Mouse (Mus musculus): ENCODE measurements around the gene Fkbp4. TPM values are rescaled to one million over a fixed set of nuclear protein-coding genes. Genes with fewer than 3 reads are reported as not detected.
A peak's percentile ranks its signal among the peaks of the same experiment; 100 is the strongest.

The Fkbp4 gene
- polyA plus RNA-seq, 1 experiment from 2014 or later = 438 TPM

- H3K4me1 ChIP-seq = peaks cover 2% of the 10 kb centered on the region; the same call in 1 of the 2 replicates
- ATAC-seq (ENCODE audit: insufficient number of reproducible peaks, insufficient read depth, low FRiP score, low TSS enrichment, low read depth) = no peak
- no peak overlapping the region for H3K4me2 ChIP-seq
- 90% methylated on average over 2 of the region's 2 CpGs for WGBS
- no peak overlapping the region for H3K9ac ChIP-seq
- H3K9me3 ChIP-seq = no peaks in the 10 kb centered on the region
- no peak overlapping the region for H3K27ac ChIP-seq
- peaks cover 10% of the 10 kb centered on the region for H3K36me3 ChIP-seq
- H3K4me3 ChIP-seq = no peak overlapping the region
- no peaks in the 10 kb centered on the region for H3K27me3 ChIP-seq
These were observed 17.4 kb downstream of the Fkbp4 start for GRCm38 (mm10) chr6:128421036-128421435.

- Histone ChIP-seq H3K4me1 (no peaks in the 10 kb centered on the region), H3K36me3 (peaks cover 19% of the 10 kb centered on the region), H3K9ac (no peak overlapping the region), H3K27me3 (no peaks in the 10 kb centered on the region), H3K27ac (no peak overlapping the region), H3K9me3 (no peaks in the 10 kb centered on the region), H3K4me3 (no peak overlapping the region), H3K4me2 (no peak overlapping the region)
- WGBS = 82% methylated on average over 1 of the region's 1 CpGs
- no peak for ATAC-seq (ENCODE audit: insufficient number of reproducible peaks, insufficient read depth, low FRiP score, low TSS enrichment, low read depth)
These were observed 20.4 kb downstream of the Fkbp4 start for GRCm38 (mm10) chr6:128418076-128418475.

- no peak overlapping the region for H3K27ac ChIP-seq
- no peaks in the 10 kb centered on the region for H3K27me3 ChIP-seq
- no peaks in the 10 kb centered on the region for H3K9me3 ChIP-seq
- H3K4me1 ChIP-seq = no peaks in the 10 kb centered on the region
- no peak overlapping the region for H3K9ac ChIP-seq
- ATAC-seq (ENCODE audit: insufficient number of reproducible peaks, insufficient read depth, low FRiP score, low TSS enrichment, low read depth) = no peak
- WGBS = 92% methylated on average over 5 of the region's 5 CpGs
- H3K4me3 ChIP-seq = no peak overlapping the region
- no peak overlapping the region for H3K4me2 ChIP-seq
- peaks cover 32% of the 10 kb centered on the region for H3K36me3 ChIP-seq
These were observed 22.3 kb downstream of the Fkbp4 start for GRCm38 (mm10) chr6:128416169-128416568.

GRCm38 (mm10) chr6:128411115-128411514 lies 27.4 kb downstream of the Fkbp4 start:
- Histone ChIP-seq H3K36me3 (peaks cover 70% of the 10 kb centered on the region), H3K27me3 (no peaks in the 10 kb centered on the region), H3K27ac (no peak overlapping the region), H3K9me3 (no peaks in the 10 kb centered on the region), H3K9ac (no peak overlapping the region), H3K4me1 (no peaks in the 10 kb centered on the region), H3K4me3 (no peak overlapping the region), H3K4me2 (no peak overlapping the region)
- 17% methylated on average over 3 of the region's 3 CpGs for WGBS
- ATAC-seq (ENCODE audit: insufficient number of reproducible peaks, insufficient read depth, low FRiP score, low TSS enrichment, low read depth) = no peak

- no peak overlapping the region for H3K27ac ChIP-seq
- WGBS = 94% methylated on average over 13 of the region's 13 CpGs
- H3K4me3 ChIP-seq = no peak overlapping the region
- H3K9ac ChIP-seq = no peak overlapping the region
- no peaks in the 10 kb centered on the region for H3K9me3 ChIP-seq
- no peak overlapping the region for H3K4me2 ChIP-seq
- peaks cover 69% of the 10 kb centered on the region for H3K36me3 ChIP-seq
- H3K4me1 ChIP-seq = no peaks in the 10 kb centered on the region
- H3K27me3 ChIP-seq = no peaks in the 10 kb centered on the region
- ATAC-seq (ENCODE audit: insufficient number of reproducible peaks, insufficient read depth, low FRiP score, low TSS enrichment, low read depth) = no peak
These were observed 28.2 kb downstream of the Fkbp4 start for GRCm38 (mm10) chr6:128410305-128410704.

GRCm38 (mm10) chr6:128408544-128409125 lies 29.8 kb downstream of the Fkbp4 start:
- Histone ChIP-seq H3K9ac (no peak overlapping the region), H3K36me3 (peaks cover 70% of the 10 kb centered on the region), H3K27me3 (no peaks in the 10 kb centered on the region), H3K4me2 (no peak overlapping the region), H3K9me3 (no peaks in the 10 kb centered on the region), H3K4me3 (no peak overlapping the region), H3K27ac (no peak overlapping the region), H3K4me1 (no peaks in the 10 kb centered on the region)
- WGBS = 86% methylated on average over 7 of the region's 7 CpGs
- no peak for ATAC-seq (ENCODE audit: insufficient number of reproducible peaks, insufficient read depth, low FRiP score, low TSS enrichment, low read depth)

- H3K27me3 ChIP-seq = no peaks in the 10 kb centered on the region
- no peaks in the 10 kb centered on the region for H3K9me3 ChIP-seq
- H3K4me1 ChIP-seq = peaks cover 8% of the 10 kb centered on the region; the same call in 1 of the 2 replicates
- H3K36me3 ChIP-seq = peaks cover 40% of the 10 kb centered on the region
- ATAC-seq (ENCODE audit: insufficient number of reproducible peaks, insufficient read depth, low FRiP score, low TSS enrichment, low read depth) = no peak
- no peak overlapping the region for H3K27ac ChIP-seq
- no peak overlapping the region for H3K4me2 ChIP-seq
- no peak overlapping the region for H3K4me3 ChIP-seq
- H3K9ac ChIP-seq = no peak overlapping the region
- WGBS = 64% methylated on average over 5 of the region's 5 CpGs
These were observed 33.8 kb downstream of the Fkbp4 start for GRCm38 (mm10) chr6:128404708-128405107.

- peaks cover 13% of the 10 kb centered on the region; the same call in 1 of the 2 replicates for H3K4me1 ChIP-seq
- no peaks in the 10 kb centered on the region for H3K9me3 ChIP-seq
- no peaks in the 10 kb centered on the region for H3K27me3 ChIP-seq
- peak overlapping the region; percentile 49 for H3K4me2 ChIP-seq
- 47% methylated on average over 21 of the region's 21 CpGs for WGBS
- H3K9ac ChIP-seq = peak overlapping the region; percentile 64
- ATAC-seq (ENCODE audit: insufficient number of reproducible peaks, insufficient read depth, low FRiP score, low TSS enrichment, low read depth) = 0 out of 2 replicates have a peak, but pooled peaks have one; percentile 45
- H3K27ac ChIP-seq = peak overlapping the region; percentile 48; the same call in 1 of the 2 replicates
- peak overlapping the region; percentile 29 for H3K4me3 ChIP-seq
- H3K36me3 ChIP-seq = no peaks in the 10 kb centered on the region
These were observed 38.9 kb downstream of the Fkbp4 start for GRCm38 (mm10) chr6:128399421-128400185.

GRCm38 (mm10) chr6:128398996-128399395 lies 39.5 kb downstream of the Fkbp4 start, which contains the start of gene Nrip2:
TSS of gene Nrip2 (plus strand) at chr6:128399296.
- H3K4me2 ChIP-seq = peak within 1 kb of the TSS; percentile 49
- H3K9ac ChIP-seq = peak within 1 kb of the TSS; percentile 64
- 78% methylated on average over 3 of the region's 3 CpGs for WGBS
- peak within 1 kb of the TSS; percentile 48; the same call in 1 of the 2 replicates for H3K27ac ChIP-seq
- peak within 1 kb of the TSS; percentile 29 for H3K4me3 ChIP-seq
- peaks cover 13% of the 10 kb centered on the region; the same call in 1 of the 2 replicates for H3K4me1 ChIP-seq
- no peak for ATAC-seq (ENCODE audit: insufficient number of reproducible peaks, insufficient read depth, low FRiP score, low TSS enrichment, low read depth)
- no peaks in the 10 kb centered on the region for H3K36me3 ChIP-seq
- H3K9me3 ChIP-seq = no peaks in the 10 kb centered on the region
- no peaks in the 10 kb centered on the region for H3K27me3 ChIP-seq

- Histone ChIP-seq H3K27ac (no peak overlapping the region), H3K4me3 (no peak overlapping the region), H3K27me3 (no peaks in the 10 kb centered on the region), H3K4me2 (no peak overlapping the region), H3K9me3 (no peaks in the 10 kb centered on the region), H3K36me3 (no peaks in the 10 kb centered on the region), H3K4me1 (peaks cover 13% of the 10 kb centered on the region; the same call in 1 of the 2 replicates), H3K9ac (no peak overlapping the region)
- no peak for ATAC-seq (ENCODE audit: insufficient number of reproducible peaks, insufficient read depth, low FRiP score, low TSS enrichment, low read depth)
- 77% methylated on average over 7 of the region's 7 CpGs for WGBS
These were observed 40.8 kb downstream of the Fkbp4 start for GRCm38 (mm10) chr6:128397574-128398261.

- H3K9ac ChIP-seq = no peak overlapping the region
- ATAC-seq (ENCODE audit: insufficient number of reproducible peaks, insufficient read depth, low FRiP score, low TSS enrichment, low read depth) = no peak
- 55% methylated on average over 1 of the region's 1 CpGs for WGBS
- no peaks in the 10 kb centered on the region for H3K27me3 ChIP-seq
- H3K4me2 ChIP-seq = no peak overlapping the region
- H3K9me3 ChIP-seq = no peaks in the 10 kb centered on the region
- no peak overlapping the region for H3K4me3 ChIP-seq
- no peaks in the 10 kb centered on the region for H3K36me3 ChIP-seq
- H3K27ac ChIP-seq = no peak overlapping the region
- no peaks in the 10 kb centered on the region for H3K4me1 ChIP-seq
These were observed 47.8 kb downstream of the Fkbp4 start for GRCm38 (mm10) chr6:128390683-128391082.

All from embryonic facial prominence, embryonic 13.5 days (tissue).